Mouse (Mus musculus) cerebellum, adult 2 months (tissue): Measurements from ENCODE around the gene Mtnr1b.

Experiments used
- CTCF ChIP-seq: fragments of 200-500 bp; IDR thresholded peaks from 2 replicates; pipeline ENCODE4 v1.5.1; 2011; ENCODE audit warnings: low read depth, mild to moderate bottlenecking, control low read depth, low read length, moderate library complexity, borderline replicate concordance; ENCODE audit not compliant: insufficient read depth
- POLR2A ChIP-seq: fragments of 200-500 bp; IDR thresholded peaks from 2 replicates; pipeline ENCODE4 v1.6.1; 2011; ENCODE audit warnings: low read length, control low read depth, borderline replicate concordance; ENCODE audit not compliant: insufficient read depth

- TF ChIP-seq POLR2A (no peak), CTCF (no peak)
These were observed 61.1 kb downstream of the Mtnr1b start for GRCm38 (mm10) chr9:15813002-15813911.
